Mouse (Mus musculus) adipocyte (in vitro differentiated cells): ENCODE data around the gene Cplx3.

Experiments used
- DNase-seq: peaks from one replicate; pipeline ENCODE4 v3.0.0-alpha.2; 2016; ENCODE audit warnings: low spot score

The Cplx3 gene

DNA sequence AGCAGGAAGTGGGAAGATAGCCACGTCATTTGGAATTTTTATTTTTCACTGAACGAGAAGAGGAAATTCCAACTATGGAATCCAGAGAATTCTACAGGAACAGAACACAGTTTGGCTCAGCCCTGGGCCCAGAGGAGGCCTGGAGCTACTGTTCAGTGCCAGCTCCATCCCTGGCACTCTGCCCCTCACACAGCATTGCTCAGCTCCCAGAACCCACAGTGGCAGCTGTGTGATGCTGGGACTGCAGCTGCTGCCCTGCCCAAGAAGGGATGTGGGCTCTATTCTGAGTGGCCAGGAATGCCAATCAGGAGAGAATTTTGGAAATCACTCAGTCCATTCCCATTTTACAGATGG, 4.8 kb downstream of the Cplx3 start:
- peak; percentile 74 for DNase-seq

DNA sequence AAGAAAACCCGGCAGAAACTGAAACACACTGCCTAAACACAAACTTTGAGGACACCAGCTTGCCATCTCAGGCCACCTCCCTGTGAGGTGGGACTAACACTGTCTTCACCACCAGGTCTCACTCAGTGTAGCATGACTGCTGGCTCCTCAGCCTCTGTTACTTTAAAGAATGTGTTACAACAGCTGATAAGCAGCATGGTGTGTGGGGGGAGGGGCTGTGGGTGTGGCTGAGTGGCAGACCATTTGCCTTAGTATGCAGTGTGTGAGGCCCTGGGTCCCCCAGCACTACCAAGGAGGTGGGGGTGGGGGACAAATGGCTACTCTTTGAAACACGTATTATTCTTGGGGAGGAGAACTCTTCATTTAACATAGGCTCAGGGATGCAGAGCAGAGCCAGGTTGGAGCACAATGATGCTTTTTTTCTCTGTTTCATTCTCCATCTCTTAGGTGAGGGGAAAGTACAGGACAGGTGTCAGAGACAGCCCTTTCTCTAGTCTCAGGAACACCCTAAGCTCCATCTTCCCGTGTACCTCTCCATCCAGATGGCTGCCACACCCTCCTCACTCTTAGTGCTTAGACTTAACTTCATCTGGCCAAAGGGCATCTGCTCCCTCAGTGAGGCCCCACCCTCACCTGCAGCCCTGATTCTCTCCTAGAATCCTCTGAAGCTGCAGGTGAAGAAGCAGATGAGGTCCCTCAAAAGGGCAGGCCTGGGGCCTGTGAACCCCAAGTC, 5.3 kb downstream of the Cplx3 start:
- no peak for DNase-seq

GRCm38 (mm10) chr9:57598851-57599563, 7.1 kb downstream of the Cplx3 start:
- no peak for DNase-seq

- peak; percentile 35 for DNase-seq
Measured at GRCm38 (mm10) chr9:57597929-57598382, 8.1 kb downstream of the Cplx3 start.

DNA sequence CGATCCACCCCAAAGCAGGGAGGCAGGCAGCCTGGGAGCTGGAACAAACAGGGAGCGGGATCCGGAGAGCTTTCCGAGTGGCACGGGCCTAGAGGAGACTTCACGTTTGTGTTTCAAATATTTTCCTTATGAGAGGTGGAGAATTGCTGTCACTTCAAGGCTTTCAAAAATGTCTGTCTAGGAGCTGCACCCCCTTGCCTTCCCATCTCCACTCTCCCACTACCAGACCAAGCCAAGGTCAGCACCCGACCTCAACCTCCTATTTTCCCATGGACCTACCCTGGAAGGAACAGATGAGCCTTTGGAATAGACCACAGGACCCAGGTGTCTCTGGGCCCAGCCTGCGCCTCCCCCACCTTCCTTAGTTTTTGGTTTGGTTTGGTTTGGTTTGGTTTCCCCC, 8.8 kb downstream of the Cplx3 start:
- no peak for DNase-seq

GRCm38 (mm10) chr9:57594174-57594509, 11.9 kb downstream of the Cplx3 start:
- DNase-seq = no peak

- no peak for DNase-seq
Measured at GRCm38 (mm10) chr9:57593454-57594173, 12.5 kb downstream of the Cplx3 start.

DNA sequence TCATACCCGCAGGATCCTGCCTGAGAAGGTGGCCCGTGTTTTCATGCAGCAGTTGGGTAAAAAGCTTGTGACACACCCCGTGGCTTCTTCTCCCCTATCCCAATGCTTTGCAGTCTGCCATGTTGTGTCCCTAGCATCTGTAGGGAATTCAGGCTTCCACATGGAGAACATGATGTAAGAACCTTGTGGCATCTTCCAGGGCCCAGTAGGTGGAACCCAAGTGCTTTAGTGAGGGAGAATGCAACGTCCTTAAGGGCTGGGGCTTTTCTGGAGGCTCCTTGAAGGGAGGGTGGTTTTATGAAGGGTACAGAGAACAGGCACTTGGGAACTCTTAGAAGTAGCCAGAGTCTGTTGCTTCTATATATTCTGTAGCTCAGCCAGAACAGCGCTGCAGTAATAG, 15.4 kb downstream of the Cplx3 start:
- peak; percentile 72 for DNase-seq

GRCm38 (mm10) chr9:57589224-57590126, 16.6 kb downstream of the Cplx3 start, which contains the start of gene Ulk3:
Gene Ulk3 (plus strand): TSS chr9:57589452.
- DNase-seq = peak; percentile 74

GRCm38 (mm10) chr9:57584991-57585390, 21.1 kb downstream of the Cplx3 start:
- no peak for DNase-seq

- no peak for DNase-seq
Measured at GRCm38 (mm10) chr9:57577144-57577849, 28.8 kb downstream of the Cplx3 start.

GRCm38 (mm10) chr9:57575577-57575976, 30.5 kb downstream of the Cplx3 start:
- no peak for DNase-seq

- no peak for DNase-seq
Measured at GRCm38 (mm10) chr9:57574397-57574796, 31.7 kb downstream of the Cplx3 start.

- DNase-seq = no peak
Measured at GRCm38 (mm10) chr9:57568500-57568899, 37.6 kb downstream of the Cplx3 start.

GRCm38 (mm10) chr9:57566846-57567245, 39.2 kb downstream of the Cplx3 start:
- no peak for DNase-seq

- DNase-seq = peak; percentile 48
Measured at GRCm38 (mm10) chr9:57565741-57566221, 40.3 kb downstream of the Cplx3 start.

- no peak for DNase-seq
Measured at GRCm38 (mm10) chr9:57564609-57565008, 41.5 kb downstream of the Cplx3 start.

DNA sequence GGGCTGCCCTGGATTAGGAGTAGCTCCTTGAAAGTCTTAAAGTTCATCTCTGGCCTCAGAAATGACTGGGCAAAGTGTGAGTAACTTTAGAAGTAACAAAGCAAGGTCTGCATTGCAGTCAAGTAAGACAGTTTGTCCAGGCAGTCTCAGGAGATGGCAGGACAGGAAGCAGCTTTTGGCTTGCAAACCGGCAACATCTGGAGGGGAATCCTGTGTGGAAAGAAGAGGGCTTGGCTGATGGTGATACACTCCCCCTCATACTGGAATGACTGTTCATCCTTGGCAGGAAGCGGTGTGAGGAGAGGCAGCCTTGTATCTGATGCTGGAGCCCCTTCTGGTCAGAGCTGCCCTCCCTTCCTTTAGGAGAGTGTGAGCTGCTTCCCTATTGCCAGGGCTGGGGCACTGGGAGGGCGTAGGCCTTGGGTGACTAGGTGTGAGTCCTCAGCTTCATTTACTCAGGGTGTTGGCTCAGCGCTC, 43.1 kb downstream of the Cplx3 start:
- DNase-seq = no peak

DNA sequence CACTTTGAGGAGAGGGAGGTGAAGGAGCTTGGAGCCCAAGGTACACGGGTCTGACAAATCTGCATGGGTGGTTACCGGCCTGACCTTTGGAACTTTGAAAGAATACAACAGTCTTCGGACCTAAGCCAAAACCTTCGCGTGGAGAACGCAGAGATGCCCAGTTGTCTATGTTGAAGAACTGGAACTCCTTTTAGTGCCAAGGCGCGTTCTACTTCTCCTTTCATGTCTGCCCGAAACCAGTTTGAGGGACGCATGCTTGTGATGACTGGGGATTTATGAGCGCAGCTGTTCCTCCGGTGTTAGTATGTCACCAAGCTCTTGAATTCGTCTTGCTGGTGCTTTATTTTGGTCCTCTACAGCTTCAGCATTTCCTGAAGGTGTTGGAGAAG, 44.4 kb downstream of the Cplx3 start:
- no peak for DNase-seq

GRCm38 (mm10) chr9:57560861-57561710, 45.0 kb downstream of the Cplx3 start, which contains the start of gene Scamp2:
Gene Scamp2 (plus strand): TSS chr9:57560943.
- peak; percentile 93 for DNase-seq
